Mouse (Mus musculus) gastrocnemius, adult 8-10 months (tissue): ENCODE results near the gene Adamtsl2. TPM values are rescaled to one million over a fixed set of nuclear protein-coding genes. Genes with fewer than 3 reads are reported as not detected.

ENCODE experiments used
- total RNA-seq, 4 experiments: library from RNA; stranded (reverse); gene quantifications; 2 replicates each; pipeline ENCODE4 v1.2.4; 2022

Gene Adamtsl2
- total RNA-seq, 4 experiments from 2014 or later = 0.99 to 2.2 (median 1.5) TPM

Other genes starting within 250 kb of the Adamtsl2 start
- not detected for gene Abo, start 214.4 kb upstream of the Adamtsl2 start, total RNA-seq
- 10 to 100 TPM in 3 of 4 experiments, 1 to 10 TPM in 1; 9.5 to 12.1 (median 11.6) TPM for gene Surf6, start 176.5 kb upstream of the Adamtsl2 start, total RNA-seq
- gene Med22, start 168.7 kb upstream of the Adamtsl2 start, total RNA-seq = 10 to 100 TPM; 13.9 to 18.2 (median 14.5) TPM
- 100 to 1,000 TPM; 250 to 326 (median 272) TPM for gene Rpl7a, start 168.6 kb upstream of the Adamtsl2 start, total RNA-seq
- gene Surf2, start 163.0 kb upstream of the Adamtsl2 start, total RNA-seq = 10 to 100 TPM in 3 of 4 experiments, 1 to 10 TPM in 1; 9.5 to 14.7 (median 13.0) TPM
- 10 to 100 TPM; 36.3 to 50.3 (median 43.0) TPM for gene Surf1, start 162.8 kb upstream of the Adamtsl2 start, total RNA-seq
- gene Surf4, start 145.5 kb upstream of the Adamtsl2 start, total RNA-seq = 10 to 100 TPM; 76.1 to 81.4 (median 79.4) TPM
- not detected for gene Stkld1, start 145.3 kb upstream of the Adamtsl2 start, total RNA-seq
- gene Rexo4, start 115.0 kb upstream of the Adamtsl2 start, total RNA-seq = 10 to 100 TPM; 11.0 to 15.8 (median 14.4) TPM
- not detected for gene Adamts13, start 106.0 kb upstream of the Adamtsl2 start, total RNA-seq
- 10 to 100 TPM; 38.2 to 45.6 (median 39.4) TPM for gene Cacfd1, start 69.5 kb upstream of the Adamtsl2 start, total RNA-seq
- gene Slc2a6, start 51.4 kb upstream of the Adamtsl2 start, total RNA-seq = under 1 TPM in 1 of 4 experiments, not detected in 3; 0.15 TPM
- under 1 TPM in 1 of 4 experiments, not detected in 3; 0.48 TPM for gene Mymk, start 7.2 kb upstream of the Adamtsl2 start, total RNA-seq
- gene Fam163b, start 63.1 kb downstream of the Adamtsl2 start, total RNA-seq = under 1 TPM in 1 of 4 experiments, not detected in 3; 0.08 TPM
- not detected for gene Dbh, start 85.9 kb downstream of the Adamtsl2 start, total RNA-seq
- 1 to 10 TPM in 3 of 4 experiments, under 1 TPM in 1; 0.46 to 1.8 (median 1.5) TPM for gene Sardh, start 169.0 kb downstream of the Adamtsl2 start, total RNA-seq